Mouse (Mus musculus): ENCODE measurements around the gene Slc6a9.

The Slc6a9 gene

DNA sequence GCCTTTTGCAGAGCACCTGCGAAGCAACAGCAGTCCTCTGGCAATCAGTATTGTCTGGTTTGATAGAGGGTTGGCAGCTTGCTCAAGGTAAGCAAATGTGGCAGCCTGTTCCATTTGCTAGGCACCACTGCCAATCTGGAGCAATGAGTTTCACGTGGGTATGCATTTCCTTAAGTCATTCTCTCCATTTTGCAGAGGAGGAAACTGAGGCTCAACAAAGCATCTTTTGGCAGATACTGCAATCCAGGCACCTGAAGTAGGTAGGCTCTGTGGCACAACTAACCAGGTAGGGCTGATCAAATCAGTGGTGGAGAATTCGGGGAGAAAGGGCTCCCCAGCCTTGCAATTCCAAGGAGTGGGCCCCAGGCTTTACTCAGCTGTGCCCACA lies at the start of gene Slc6a9:
Slc6a9 (plus strand) TSS at position 50 of the 388 bp plus-strand sequence.
- DNase-seq (ENCODE audit: low spot score), result no peak

DNA sequence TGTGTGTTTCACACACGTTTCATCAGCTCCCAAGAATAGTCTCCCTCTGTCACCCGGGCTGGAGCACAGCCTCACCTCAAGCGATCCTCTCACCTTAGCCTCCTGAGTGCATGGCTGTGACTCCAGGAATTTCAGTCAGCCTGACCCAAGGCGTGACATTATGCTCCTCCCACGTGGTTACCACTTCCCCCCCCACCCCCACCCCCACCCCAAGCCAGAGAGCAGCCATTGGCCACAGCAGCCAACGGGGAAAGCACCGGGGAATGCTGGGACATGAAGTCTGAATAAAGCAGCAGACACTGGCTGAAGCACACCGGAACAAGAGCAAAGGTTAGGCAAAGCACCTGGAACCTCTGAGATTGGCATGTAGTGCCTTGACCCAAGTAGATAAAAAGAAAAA lies 47.3 kb upstream of the Slc6a9 start:
- no peak for DNase-seq (ENCODE audit: low spot score)

DNA sequence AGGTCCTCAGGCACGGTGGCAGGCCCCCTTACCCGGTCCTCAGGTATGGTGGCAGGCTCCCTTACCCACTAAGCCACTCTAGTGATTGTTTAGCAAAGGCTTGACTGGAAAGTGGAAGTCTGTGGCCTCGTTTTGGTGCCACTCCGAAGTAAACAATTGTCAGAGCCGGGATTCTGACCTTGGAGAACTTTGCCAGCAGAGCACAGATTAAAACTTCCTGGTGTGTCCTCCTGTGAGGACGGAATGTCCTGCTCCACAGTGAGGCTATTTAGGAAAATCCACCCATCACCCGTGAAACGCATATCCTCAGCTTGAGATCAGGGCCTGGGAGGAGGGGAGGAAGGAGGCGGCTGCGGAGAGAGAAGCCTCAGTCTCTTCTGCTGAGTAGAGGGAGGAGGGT lies 46.0 kb upstream of the Slc6a9 start:
- DNase-seq (ENCODE audit: low spot score), result peak; percentile 50

DNA sequence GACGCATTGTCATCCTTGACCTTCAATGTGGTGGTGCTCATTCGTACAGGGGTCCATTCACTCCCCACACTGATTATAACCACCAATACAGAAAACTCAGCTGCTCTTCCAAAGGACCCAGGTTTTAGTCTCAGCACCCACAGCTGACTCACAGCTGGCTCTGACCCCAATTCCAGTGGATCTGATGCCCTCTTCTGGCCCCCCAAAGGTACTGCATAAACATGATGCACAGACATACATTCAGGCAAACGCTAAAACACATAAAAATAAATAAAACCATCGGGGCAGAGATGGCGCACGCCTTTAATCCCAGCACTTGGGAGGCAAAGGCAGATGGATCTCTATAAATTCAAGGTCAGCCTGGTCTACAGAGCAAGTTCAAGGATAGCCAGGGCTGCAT lies 34.4 kb upstream of the Slc6a9 start:
- no peak for DNase-seq (ENCODE audit: low spot score)

DNA sequence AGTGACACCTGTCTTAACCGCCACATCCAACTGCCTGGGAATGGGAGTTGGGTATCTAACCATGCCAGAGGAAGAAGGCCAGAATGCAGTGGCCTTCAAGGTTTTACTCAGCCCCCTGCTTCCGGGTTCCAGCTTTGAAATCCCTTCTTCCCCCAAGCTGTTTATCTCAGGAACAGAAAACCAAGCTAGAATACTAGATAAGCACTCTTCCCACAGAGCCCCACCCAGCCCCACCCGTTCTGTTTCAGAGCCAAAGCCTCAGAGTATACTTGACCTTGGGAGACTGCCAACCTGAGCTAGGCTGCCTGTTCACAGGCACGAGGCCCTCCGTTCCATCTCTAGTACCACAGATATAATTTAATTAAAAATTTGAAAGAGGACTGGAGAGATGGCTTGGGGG lies 27.3 kb upstream of the Slc6a9 start:
- peak; percentile 48 for DNase-seq (ENCODE audit: low spot score)

DNA sequence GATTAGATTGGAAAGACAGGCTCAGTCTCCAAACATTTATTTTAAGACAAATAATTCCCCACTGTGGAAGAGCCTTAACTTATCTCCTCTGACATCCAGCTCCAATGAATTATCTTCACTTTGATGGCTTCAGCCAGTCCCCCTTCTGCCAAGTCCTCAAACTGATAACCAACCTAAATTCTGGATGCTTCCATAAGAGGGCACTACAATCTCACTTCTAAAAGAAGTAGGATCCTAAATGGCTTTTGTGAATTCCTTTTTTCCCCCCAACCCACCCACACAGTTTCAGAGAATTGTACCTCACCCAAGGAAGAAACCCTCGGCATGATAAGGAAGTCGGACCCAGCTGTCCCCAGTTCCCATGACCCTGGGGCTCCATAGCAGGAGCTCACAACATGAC lies 23.4 kb upstream of the Slc6a9 start:
- no peak for DNase-seq (ENCODE audit: low spot score)

DNA sequence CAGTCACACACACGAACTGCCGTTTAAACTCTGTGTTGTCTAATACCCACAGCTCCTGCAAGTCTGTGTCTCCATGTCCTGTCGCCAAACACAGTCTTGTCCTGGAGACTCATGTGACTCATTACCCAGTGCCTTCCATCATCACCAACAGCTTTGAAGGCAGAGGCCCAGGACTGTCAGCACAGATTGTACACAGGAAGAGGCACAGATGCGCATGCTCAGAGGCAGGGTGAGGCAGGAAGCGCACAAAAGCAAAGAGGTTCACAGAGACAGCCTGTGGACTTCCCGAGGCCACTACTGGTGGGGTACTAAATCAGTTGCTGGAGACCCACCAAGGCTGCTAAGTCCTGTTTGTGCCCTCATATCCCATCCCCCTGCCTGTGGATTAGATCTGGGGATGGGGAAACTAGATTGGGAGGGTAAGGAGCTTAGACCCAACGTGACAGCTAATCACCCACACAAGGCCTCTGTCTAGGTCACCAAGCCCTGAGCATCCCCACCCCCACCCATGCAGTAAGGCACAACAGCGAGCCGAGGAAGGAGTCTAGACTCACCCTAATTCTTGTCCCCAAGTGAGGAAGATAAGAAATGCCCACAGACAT lies 20.6 kb upstream of the Slc6a9 start:
- DNase-seq (ENCODE audit: low spot score), result peak; percentile 72

DNA sequence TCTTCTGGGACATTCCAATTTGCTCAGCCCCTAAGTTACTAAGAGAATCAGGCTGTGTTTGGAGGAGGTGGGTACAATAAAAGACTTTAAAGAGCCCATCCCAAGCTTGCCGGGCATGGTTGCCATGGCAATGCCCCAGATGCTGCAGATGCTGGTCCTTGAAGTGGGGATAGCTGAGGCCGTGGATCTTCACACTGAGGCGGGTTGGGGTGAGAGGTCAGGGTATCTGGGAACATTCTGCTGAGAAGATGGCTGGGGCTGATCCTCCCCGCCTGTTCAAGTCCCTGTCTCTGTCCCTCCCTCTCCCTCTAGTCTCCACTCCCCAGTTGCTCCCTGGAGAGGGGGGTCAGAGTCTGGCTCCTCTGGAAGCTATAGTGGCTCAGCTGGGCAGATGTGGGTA lies 20.0 kb upstream of the Slc6a9 start:
- DNase-seq (ENCODE audit: low spot score), result peak; percentile 60

DNA sequence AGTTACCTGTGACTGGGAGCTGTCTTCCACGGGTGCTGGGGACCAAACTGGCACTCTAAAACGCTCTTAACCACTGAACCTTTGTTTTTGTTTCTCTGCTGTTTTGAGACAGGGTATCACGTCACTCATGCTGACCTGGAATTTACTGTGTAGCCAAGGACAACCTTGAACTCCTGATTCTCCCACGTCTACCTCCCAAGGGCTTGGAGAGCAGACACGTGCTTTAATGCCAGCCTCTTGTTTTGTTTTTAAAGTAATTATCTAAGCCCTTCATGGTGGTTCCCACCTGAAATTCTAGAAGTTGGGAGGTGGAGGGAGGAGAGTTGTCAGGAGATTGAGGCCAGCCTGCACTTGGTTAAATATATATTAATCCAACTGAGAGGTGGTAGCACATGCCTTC lies 17.5 kb upstream of the Slc6a9 start:
- DNase-seq (ENCODE audit: low spot score), result no peak

DNA sequence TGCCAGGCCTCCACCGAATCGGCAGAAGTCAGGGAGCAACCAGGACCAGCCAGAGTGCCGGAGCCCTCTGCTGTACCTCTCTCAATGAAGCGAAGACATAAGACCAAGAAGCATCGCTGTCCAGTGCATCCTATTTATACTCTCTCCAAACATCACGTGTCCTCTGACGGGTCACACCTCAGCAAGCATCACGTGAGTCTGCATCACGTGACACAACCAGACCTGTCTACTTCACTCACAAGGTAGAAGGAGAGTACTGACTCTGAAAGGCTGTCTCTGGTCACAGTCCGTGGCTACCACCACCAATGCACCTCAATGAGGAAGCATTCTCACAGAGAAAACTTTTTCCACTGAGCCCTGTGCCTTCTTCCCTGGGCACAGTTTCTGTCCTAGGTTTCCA lies 16.3 kb upstream of the Slc6a9 start:
- no peak for DNase-seq (ENCODE audit: low spot score)

DNA sequence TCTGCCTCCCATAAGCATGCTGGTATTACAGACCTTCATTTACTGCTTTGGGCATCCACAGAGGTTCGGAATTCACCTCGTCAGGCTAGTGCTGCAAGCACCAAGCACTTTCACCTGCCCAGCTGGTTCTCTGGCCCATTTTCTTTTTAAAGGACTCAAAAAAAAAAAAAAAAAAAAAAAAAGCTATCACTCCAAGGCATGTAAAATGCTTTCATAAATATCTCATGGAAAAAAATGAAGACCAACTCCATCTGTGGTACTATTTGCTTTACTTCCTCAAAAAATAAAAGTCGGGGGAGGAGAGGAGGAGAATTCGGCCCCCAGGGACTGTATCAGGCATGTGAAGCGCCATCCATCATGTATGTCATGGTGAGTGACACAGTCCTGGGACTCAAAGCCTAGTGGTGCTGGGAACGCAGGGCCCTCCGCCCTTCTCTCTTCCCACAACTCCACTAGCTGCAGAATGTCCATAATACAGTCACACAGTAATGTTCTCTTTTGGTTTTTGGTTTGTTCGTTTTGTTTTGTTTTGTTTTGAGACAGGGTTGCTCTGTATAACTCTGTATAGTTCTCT lies 5.6 kb upstream of the Slc6a9 start:
- no peak for DNase-seq (ENCODE audit: low spot score)

DNA sequence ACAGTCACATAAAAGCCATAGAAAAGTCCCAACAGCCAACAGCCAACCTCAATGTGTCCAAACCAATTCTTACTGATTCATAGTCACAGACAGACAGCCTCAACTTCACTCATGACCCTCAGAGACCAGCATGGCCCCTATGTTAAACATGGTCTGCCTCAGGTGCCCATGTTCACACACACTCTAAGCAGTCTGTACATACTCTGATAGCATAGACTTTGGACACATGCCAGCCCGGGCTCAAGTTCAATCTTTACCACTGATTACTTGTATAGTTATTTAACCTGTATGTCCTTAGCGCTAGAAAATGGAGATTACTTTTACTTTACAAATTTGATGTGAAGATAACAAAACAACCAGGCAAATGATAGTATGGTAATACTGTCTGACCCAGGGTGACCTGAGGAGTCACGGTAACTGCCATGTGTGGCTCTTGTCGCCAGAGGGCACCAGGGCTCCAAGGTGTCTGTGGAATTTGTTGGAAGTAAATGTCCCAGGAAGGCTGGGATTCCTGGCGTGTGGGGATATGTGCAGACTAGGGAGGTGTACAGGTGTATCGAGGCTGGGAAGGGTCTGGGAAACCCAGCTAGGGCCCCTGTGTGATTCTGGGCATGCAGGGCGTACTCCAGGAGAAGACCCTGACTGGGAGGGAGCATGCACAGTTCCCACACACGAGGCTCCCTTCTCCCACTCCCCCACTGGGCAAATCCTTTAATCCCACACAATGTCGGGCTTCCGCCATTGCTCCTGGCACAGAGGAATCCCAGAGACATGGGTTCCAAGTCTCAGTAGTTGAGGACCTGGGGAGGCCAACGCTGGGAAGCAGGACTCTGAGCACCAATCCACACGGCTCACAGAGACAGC lies 4.8 kb upstream of the Slc6a9 start:
- DNase-seq (ENCODE audit: low spot score), result peak; percentile 78

DNA sequence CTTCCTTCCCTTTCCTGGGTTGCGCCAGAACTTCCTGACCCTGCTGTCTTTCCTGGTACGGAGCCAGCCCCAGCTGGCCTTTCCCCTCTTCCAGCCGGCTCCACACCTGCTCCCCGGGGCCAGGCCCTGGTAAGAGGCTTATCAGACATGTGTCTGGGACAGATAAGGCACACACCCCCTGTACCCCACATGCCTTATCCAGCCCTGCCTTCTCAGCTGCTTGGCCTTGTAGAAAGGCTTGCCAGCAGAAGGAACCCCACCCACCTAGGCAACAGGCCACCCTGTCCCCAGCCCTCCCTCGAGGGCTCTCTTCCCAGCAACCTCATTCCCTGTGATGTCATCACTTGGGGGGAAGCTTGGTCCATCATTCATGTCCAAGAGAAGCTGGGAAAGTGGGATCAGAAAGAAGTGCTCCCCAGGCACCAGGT lies 4.2 kb upstream of the Slc6a9 start:
- peak; percentile 54 for DNase-seq (ENCODE audit: low spot score)

DNA sequence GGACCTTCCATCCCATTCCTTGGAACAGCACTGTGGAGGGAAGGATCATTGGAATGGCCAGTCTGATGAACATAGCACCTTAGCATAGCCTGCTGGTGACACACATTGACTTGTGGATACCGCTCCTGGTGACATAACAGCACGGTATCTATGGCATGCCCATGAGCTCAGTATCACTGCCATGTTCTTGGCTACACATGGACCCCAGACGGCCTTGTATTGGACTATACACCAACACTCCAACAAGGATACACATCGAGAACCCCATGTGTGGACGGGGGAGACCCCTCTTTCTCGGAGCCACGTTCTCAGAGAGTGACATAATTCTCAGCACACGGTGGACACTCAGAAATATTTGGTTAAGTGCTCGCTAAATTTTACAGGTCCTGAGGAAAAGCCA lies 3.5 kb upstream of the Slc6a9 start:
- no peak for DNase-seq (ENCODE audit: low spot score)

DNA sequence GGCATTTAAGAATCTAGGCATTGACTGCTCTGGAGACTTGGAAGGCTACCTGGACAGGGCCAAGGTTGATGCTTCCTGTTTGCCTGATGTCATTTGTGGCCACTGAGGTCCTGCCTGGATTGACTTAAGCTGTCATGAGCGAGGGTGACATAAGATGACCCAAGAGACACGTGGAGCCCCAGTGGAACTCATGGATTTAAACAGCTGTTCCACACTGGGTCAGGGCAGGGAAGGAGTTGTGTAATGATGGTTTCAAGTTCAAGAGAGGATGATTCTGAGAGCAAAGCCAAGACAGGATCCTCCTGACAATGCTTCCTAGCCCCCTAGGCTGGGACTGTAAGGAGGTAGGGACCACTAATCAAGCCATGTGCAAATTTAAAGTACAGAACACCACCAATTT lies 2.8 kb upstream of the Slc6a9 start:
- DNase-seq (ENCODE audit: low spot score), result no peak

DNA sequence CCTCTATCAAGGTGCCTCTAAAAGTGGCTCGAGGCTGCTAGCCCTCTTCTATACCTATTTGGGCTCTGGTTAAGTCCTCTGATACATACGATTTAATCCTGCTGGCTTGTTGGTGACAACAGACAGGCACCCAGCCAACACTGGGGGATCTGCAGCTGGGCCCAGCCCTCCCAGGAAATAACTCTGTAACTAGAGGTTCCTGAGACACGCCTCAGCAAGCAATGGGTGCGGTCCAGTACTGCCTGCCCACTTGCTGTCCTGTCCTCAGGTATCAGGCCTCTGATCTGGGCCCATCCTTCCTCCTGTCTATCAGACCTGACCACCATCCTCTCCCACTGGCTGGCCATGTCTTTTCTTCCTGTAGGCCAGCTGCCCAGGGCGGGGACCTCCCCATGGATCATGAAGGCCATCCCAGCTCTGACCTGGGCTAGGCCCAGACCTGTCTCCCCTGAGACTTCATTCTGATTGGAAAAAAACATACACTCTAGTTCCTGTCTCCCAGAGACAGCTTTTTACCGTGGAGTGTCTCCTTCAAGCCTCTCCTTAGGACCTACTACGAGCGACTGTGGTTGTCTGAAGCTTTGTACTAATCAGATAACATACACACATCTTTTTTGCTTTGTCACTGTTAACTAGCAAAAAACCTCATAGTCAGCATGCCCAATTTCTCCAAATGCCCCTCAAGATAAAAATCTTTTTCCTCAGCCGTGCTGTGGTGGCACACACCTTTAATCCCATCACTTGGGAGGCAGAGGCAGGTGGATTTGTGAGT lies 2.2 kb upstream of the Slc6a9 start:
- DNase-seq (ENCODE audit: low spot score), result no peak

DNA sequence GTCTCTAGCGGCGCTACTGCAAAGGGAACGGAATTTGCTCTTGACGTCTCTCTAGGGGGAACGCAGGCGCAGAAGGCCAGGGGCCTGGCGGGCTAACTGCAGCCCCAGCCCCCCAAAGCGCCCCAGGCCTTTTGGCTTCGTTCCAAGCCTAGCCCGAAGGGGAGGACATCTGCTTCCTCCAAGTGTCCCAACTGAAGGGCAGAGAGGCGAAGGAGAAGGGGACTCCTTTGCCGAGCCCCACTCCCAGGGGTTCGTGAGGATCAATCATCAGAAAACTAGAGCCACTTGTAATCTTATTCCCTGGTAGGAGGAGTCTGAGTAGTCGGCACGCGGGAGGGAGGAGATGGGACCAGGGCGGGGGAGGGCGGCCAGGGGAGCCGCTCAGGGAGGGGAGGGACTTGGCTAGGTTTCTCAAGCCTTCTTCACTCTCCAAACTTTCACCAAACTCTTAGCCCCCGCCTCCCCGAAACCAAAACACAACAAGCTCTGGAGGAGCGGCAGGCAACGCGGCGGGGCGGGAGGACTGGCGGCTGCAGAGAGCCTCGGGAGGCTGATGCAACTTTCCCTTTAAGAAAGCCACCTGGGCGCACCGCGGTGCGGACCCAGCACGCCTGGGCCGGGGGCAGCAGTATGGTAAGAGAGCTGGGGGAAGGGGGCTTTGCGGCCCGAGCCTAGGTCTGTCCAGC lies 682 bp downstream of the Slc6a9 start:
- DNase-seq (ENCODE audit: low spot score), result peak; percentile 89

DNA sequence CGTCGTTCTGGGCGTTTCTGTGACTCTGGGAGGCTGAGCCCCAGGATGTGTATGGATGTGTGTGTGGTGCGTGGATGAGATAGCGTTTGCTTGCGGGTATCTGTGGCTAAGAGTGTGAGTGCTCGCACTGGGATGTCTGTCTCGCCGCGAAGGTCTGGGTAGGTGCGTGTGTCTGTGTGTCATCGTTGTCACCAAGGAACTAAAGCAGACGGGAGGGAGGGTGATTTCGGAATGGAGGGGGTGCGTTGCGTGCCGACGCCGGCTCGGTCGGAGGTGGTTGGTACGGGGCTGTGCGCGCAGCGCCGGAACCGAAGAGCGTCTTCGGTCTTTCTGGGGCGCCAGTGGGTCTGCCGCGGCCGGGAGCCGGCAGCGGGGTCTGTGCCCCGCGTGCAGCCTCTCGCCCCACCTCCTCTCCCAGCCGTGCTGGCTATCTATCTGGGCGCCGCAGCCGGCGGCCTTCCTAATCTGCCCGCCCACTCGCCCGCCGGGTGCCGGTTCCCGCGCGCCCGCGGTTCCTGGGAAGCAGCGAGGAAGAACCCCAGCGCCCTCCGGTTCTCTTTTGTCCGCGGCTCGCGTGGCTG lies 1.3 kb downstream of the Slc6a9 start:
- no peak for DNase-seq (ENCODE audit: low spot score)

DNA sequence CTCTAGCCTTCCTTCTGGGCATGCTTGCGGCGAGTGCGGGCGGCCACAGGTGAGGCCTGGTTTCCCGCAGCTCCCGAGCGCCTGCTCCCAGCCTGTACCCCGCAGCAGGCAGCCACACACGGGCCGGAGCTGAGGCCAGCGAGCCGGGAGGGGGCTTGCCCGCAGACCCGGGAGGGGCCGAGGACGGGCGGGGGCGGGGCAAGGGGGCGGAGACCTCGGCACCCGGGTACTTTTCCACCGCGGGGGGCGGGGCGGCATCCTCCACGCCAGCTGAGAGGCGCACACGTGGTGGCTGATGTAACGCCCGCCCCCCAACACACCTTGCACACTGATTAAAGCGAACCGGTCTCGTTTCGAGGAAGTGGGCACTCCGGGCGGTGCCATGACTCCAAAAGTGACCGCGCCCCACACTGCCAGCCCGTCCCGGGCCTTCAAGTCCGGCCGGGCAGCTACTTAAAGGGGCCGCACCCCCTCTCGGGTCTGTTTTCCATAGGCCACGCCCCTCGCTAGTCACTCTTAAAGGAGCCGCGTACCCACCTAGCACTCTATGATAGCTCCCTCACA lies 2.0 kb downstream of the Slc6a9 start:
- DNase-seq (ENCODE audit: low spot score), result peak; percentile 93

DNA sequence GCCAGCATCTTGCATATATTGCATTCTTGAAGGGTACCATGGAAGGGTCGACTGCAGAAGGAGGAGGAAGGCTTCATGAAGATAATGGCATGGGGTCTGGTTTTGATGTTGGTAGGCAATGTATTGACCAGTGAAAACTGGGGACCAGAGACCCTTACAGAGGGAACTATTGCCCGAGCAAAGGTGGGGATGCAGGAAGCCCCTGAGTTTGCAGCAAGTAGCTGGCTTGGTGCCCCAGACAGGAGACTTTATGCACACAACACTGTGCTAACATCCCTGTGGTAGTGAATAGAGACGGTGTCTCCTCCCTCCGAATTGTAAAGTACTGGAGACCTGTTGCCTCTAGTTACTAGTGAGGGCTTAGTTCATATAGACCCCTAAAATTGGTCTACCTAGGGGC lies 3.0 kb downstream of the Slc6a9 start:
- no peak for DNase-seq (ENCODE audit: low spot score)

DNA sequence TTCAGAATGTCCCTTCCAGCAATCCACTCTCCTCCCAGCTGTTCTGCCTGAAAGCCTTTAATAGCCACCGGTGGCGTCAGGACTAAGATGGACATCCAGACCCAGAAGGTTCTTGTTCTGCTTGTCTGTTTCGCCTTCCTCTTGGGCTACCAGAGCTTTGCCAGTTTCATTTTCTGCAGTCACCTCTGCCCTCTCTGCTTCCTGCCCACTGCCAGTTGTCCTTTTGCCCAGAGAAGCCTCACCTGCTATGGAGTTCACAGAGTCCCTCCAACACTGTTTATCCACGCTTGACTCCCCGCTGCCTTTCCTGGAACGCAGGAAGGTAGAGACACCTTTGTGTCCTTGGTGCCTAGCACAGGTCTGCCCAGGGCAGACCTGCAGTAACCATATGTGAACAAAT lies 5.1 kb downstream of the Slc6a9 start:
- no peak for DNase-seq (ENCODE audit: low spot score)

All from lung, postnatal 25 days (tissue).